Mouse (Mus musculus): ENCODE data around the gene Usp33. TPM values are rescaled to one million over a fixed set of nuclear protein-coding genes. Genes with fewer than 3 reads are reported as not detected.

Usp33 gene
- polyA plus RNA-seq, 1 experiment: 86.1 TPM

DNA sequence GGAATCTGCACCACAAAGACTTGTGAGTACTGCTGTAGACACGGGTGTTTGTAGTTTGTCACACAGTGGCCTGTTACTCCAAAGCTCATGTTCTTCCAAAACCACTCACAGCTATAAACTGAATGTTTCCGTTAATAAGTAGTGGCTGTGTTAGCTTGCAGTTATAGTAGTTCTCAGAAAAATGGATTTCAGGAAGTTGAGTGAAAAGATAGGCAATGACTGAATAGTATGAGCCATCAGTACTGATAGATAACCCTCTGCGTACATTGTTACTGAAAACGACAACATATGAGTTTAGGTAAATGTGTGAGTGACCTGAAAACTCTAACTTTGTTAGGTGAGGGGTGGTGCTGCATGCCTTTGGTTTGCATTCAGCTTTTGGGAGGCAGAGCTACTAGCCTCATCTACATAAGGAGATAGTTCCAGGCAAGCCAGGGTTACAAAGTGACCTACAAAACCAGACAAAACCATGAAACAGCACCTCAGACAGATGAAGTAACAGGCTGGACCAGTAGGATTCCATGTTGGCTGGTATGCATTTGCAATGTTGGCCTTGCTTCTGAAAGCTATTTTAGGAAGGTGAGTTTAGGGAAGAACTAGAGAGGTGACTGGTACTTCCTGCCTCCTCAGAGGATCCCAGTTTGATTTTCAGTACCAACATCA lies 59.8 kb downstream of the Usp33 start:
- TF ChIP-seq CTCF (IDR thresholded peaks at IDR 0.05; ENCODE audit: borderline replicate concordance, extremely low read depth, insufficient read depth, insufficient read length): no peak
- TF ChIP-seq POLR2A (IDR thresholded peaks at IDR 0.05; ENCODE audit: borderline replicate concordance, extremely low read depth, insufficient read depth, insufficient read length, poor library complexity, severe bottlenecking): no peak
- no peak for DNase-seq (ENCODE audit: low read depth)

DNA sequence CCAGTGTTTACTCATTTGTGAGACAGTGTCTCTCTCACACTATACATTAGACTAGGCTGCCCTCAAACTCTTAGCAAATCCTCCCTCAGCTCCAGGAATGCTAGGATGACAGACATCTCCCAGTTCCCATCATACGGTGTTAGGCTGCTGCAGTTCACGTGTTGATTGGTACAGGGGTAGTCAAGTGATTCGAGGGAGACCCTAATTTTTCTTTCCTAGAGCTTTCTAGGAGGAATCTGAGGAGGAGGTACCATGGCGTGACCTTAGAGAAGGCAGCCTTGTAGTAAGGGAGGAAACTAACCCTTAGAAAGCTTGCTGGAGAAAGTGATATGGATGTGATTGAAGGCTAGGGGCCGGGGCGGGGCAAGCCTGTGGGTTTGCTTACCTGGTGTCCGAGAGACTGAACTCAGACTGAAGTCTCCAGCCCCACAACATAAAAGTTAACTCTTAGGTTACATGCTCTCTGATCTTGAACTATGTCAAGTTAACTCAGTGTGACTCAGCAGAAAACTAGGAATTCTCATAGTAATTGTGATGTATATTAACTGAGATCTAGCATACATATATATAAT lies 64.8 kb downstream of the Usp33 start:
- DNase-seq (ENCODE audit: low read depth): no peak
- TF ChIP-seq CTCF (IDR thresholded peaks at IDR 0.05; ENCODE audit: borderline replicate concordance, extremely low read depth, insufficient read depth, insufficient read length): no peak
- TF ChIP-seq POLR2A (IDR thresholded peaks at IDR 0.05; ENCODE audit: borderline replicate concordance, extremely low read depth, insufficient read depth, insufficient read length, poor library complexity, severe bottlenecking): no peak

DNA sequence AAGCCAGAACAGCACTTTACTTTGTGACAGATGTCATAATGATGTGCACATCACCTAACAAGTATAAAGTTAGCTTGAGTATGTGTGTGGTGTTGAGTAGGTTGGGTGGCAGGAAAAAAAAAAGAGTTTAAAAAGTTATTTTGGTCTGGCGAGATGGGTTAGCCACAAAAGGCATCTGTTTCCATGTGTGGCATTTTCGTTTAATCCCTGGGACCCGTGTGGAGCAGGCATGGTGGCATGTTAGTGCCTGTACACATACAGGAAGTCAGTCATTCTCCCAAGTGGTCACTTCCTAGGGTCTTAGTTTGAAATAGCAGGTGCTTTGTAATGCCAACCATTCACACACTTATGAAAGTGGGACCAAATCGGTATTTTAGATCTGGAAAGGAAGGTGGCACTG lies 66.1 kb downstream of the Usp33 start:
- TF ChIP-seq POLR2A (IDR thresholded peaks at IDR 0.05; ENCODE audit: borderline replicate concordance, extremely low read depth, insufficient read depth, insufficient read length, poor library complexity, severe bottlenecking) (no peak), CTCF (IDR thresholded peaks at IDR 0.05; ENCODE audit: borderline replicate concordance, extremely low read depth, insufficient read depth, insufficient read length) (no peak)
- no peak for DNase-seq (ENCODE audit: low read depth)

DNA sequence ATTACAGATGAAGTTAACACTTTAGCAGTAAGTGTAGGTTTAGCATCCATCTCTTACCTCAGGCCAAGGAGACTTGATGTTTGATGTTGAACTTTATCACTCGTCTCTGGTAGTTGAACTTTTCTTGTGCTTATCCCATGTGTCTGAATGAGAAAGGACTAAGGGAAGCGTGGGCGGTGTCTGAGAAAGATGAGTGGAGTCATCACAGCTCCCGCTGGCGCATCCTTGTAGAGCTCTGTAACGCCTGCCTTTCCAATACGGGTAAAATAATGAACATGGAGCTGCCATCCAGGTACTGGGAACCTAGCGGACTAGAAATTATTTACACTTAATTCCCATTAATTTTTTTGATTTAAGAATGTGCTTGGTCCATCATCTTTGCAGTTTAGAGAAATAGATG lies 82.6 kb downstream of the Usp33 start:
- DNase-seq (ENCODE audit: low read depth): no peak

DNA sequence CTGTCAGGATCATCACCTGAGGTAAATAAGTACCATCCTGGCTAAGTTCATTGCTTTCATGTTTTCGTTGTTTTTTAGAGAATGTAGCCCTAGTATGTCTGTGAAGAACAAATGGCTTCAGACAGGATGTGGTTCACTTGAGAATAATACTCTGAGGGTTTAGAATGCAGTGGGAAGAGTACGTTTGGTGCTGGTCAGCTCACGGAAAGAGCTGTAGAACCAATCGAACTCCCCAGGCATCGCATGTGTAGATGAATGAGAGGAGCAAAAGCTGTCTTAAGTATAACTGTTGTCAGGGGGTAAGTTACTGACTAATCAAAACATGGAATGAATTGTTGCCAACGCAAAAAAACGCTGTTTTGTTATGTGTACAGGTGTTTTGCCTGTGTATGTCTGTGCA lies 86.4 kb downstream of the Usp33 start:
- no peak for TF ChIP-seq CTCF (IDR thresholded peaks at IDR 0.05; ENCODE audit: borderline replicate concordance, extremely low read depth, insufficient read depth, insufficient read length)
- TF ChIP-seq POLR2A (IDR thresholded peaks at IDR 0.05; ENCODE audit: borderline replicate concordance, extremely low read depth, insufficient read depth, insufficient read length, poor library complexity, severe bottlenecking): no peak

More for the DNA sequence above, 82.6 kb downstream of the Usp33 start:
- TF ChIP-seq CTCF (IDR thresholded peaks at IDR 0.05; ENCODE audit: borderline replicate concordance, extremely low read depth, insufficient read depth, insufficient read length): no peak
- no peak for TF ChIP-seq POLR2A (IDR thresholded peaks at IDR 0.05; ENCODE audit: borderline replicate concordance, extremely low read depth, insufficient read depth, insufficient read length, poor library complexity, severe bottlenecking)

DNA sequence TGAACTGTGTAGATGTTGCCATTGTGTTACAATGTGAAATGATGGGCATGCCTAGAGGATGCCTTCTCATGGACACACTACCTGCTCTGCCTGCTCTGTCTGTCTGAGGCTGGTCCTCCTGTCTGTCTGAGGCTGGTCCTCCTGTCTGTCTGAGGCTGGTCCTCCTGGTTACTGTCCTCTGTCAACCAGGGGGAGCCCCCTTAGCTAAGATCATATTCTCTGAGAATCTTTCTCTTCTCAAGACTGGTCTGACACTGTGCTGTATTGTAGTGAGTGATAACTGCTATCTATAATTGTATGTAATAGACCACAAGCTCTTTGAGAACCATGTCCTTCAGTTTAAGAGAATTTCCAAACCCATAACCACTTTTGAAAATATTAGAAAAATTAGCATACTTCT lies 89.3 kb downstream of the Usp33 start:
- TF ChIP-seq POLR2A (IDR thresholded peaks at IDR 0.05; ENCODE audit: borderline replicate concordance, extremely low read depth, insufficient read depth, insufficient read length, poor library complexity, severe bottlenecking): no peak
- TF ChIP-seq CTCF (IDR thresholded peaks at IDR 0.05; ENCODE audit: borderline replicate concordance, extremely low read depth, insufficient read depth, insufficient read length): no peak
- no peak for DNase-seq (ENCODE audit: low read depth)

More for the DNA sequence above, 86.4 kb downstream of the Usp33 start:
- DNase-seq (ENCODE audit: low read depth): no peak

DNA sequence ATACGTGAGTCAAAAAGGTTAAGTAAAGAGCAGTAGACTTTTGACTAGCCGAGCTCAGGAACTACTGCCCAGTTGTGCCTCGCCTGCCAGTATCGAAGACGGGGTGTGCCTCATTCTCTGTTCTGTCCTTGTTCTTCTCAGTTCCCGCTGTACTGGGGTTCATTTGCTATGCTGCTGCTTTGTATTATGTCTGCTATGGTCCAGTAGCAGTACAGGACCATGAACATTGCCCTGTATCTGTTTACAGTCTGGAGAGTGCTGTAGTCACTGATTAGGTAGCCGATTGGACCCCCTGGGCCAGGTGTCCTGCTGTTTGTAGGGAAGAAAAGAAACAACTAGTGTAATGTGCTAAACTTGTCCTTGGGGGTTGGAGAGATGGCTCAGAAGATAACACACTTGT lies 91.8 kb downstream of the Usp33 start:
- no peak for DNase-seq (ENCODE audit: low read depth)
- TF ChIP-seq CTCF (IDR thresholded peaks at IDR 0.05; ENCODE audit: borderline replicate concordance, extremely low read depth, insufficient read depth, insufficient read length) (no peak), POLR2A (IDR thresholded peaks at IDR 0.05; ENCODE audit: borderline replicate concordance, extremely low read depth, insufficient read depth, insufficient read length, poor library complexity, severe bottlenecking) (no peak)

DNA sequence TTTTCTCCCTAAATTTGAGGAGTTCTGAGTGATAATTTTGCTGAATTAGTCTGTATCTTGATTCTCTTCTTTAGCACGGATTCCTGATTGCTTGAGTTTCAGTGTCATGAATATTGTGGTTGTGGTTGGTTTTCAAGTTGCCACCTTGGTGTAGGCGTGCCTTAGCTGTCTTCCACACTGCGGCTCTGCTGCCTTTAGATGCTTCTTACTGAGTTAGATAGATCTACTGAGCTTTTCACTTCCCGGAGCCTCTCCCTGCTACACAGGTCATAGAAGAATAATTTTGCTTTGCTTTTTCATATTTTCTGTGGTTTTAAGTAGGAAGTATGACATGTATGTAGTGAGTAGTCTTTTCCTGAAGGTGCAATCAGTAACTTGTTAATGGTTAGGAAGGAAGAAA lies 96.5 kb downstream of the Usp33 start:
- DNase-seq (ENCODE audit: low read depth): no peak
- TF ChIP-seq POLR2A (IDR thresholded peaks at IDR 0.05; ENCODE audit: borderline replicate concordance, extremely low read depth, insufficient read depth, insufficient read length, poor library complexity, severe bottlenecking) (no peak), CTCF (IDR thresholded peaks at IDR 0.05; ENCODE audit: borderline replicate concordance, extremely low read depth, insufficient read depth, insufficient read length) (no peak)

Other genes starting within 250 kb of the Usp33 start
- 4.6 and 6.0 TPM in 2 replicates for gene Gipc2, start 180.2 kb upstream of the Usp33 start, polyA plus RNA-seq (2012; rRNA removed)
- 15.9 and 20.7 TPM in 2 replicates for gene Dnajb4, start 136.2 kb upstream of the Usp33 start, polyA plus RNA-seq (2012; rRNA removed)
- 264 and 329 TPM in 2 replicates for gene Fubp1, start 136.1 kb upstream of the Usp33 start, polyA plus RNA-seq (2012; rRNA removed)
- 0.15 and 1.2 TPM in 2 replicates for gene Nexn, start 80.1 kb upstream of the Usp33 start, polyA plus RNA-seq (2012; rRNA removed)
- 21.2 and 24.8 TPM in 2 replicates for gene Miga1, start 6.1 kb upstream of the Usp33 start, polyA plus RNA-seq (2012; rRNA removed)
- gene Zzz3, start 49.0 kb downstream of the Usp33 start, polyA plus RNA-seq (2012; rRNA removed): 31.6 and 33.7 TPM in 2 replicates